Mouse (Mus musculus): Measurements from ENCODE around the gene Cux1.

The Cux1 gene

GRCm38 (mm10) chr5:136198474-136199391, 368.6 kb downstream of the Cux1 start, which contains the start of gene Prkrip1:
Gene Prkrip1 (minus strand): TSS chr5:136198963.
- DNase-seq (ENCODE audit: low spot score): peak; percentile 97
